Mouse (Mus musculus) retina, embryonic 14.5 days (tissue): ENCODE measurements around the gene Cd248.
"Not testable (repeated sequence)": the region's sequence is repeated elsewhere in the genome, so short reads cannot be mapped to it uniquely, and the experiment has no call there.

Experiments used
- DNase-seq: peaks from one replicate; pipeline ENCODE4 v3.0.0-alpha.2; 2015; ENCODE audit warnings: low spot score

Gene Cd248

GRCm38 (mm10) chr19:5073518-5073917 lies 5.6 kb downstream of the Cd248 start:
- DNase-seq = no peak

- no peak for DNase-seq
Observed at GRCm38 (mm10) chr19:5079279-5079678, 11.4 kb downstream of the Cd248 start.

GRCm38 (mm10) chr19:5082005-5082404 lies 14.1 kb downstream of the Cd248 start:
- no peak for DNase-seq

GRCm38 (mm10) chr19:5082596-5082995 lies 14.7 kb downstream of the Cd248 start:
- DNase-seq = no peak

- DNase-seq = no peak
Observed at GRCm38 (mm10) chr19:5083961-5084833, 16.3 kb downstream of the Cd248 start.

- no peak for DNase-seq
Observed at GRCm38 (mm10) chr19:5084834-5085144, 16.9 kb downstream of the Cd248 start.

- DNase-seq = no peak
Observed at GRCm38 (mm10) chr19:5085145-5085863, 17.4 kb downstream of the Cd248 start, which contains the start of gene Tmem151a. Gene Tmem151a (minus strand): TSS chr19:5085531.

- not testable (repeated sequence) for DNase-seq
Observed at GRCm38 (mm10) chr19:5086533-5086932, 18.7 kb downstream of the Cd248 start.

GRCm38 (mm10) chr19:5087884-5088728 lies 20.2 kb downstream of the Cd248 start, which contains the start of gene Yif1a:
Gene Yif1a (plus strand): TSS chr19:5088538.
- DNase-seq = peak; percentile 99

- no peak for DNase-seq
Observed at GRCm38 (mm10) chr19:5089324-5089723, 21.4 kb downstream of the Cd248 start.

- DNase-seq = no peak
Observed at GRCm38 (mm10) chr19:5092083-5092482, 24.2 kb downstream of the Cd248 start.

- DNase-seq = no peak
Observed at GRCm38 (mm10) chr19:5093481-5094242, 25.8 kb downstream of the Cd248 start.

GRCm38 (mm10) chr19:5094243-5094632 lies 26.4 kb downstream of the Cd248 start:
- peak; percentile 98 for DNase-seq

GRCm38 (mm10) chr19:5094746-5095417 lies 27.0 kb downstream of the Cd248 start:
- DNase-seq = no peak

GRCm38 (mm10) chr19:5095887-5096474 lies 28.1 kb downstream of the Cd248 start:
- peak; percentile 31 for DNase-seq

GRCm38 (mm10) chr19:5097521-5098362 lies 29.9 kb downstream of the Cd248 start:
- DNase-seq = peak; percentile 45

- peak; percentile 78 for DNase-seq
Observed at GRCm38 (mm10) chr19:5098363-5099143, 30.7 kb downstream of the Cd248 start, which contains the start of gene Cnih2. Gene Cnih2 (minus strand): TSS chr19:5098521.

- DNase-seq = no peak
Observed at GRCm38 (mm10) chr19:5106074-5106473, 38.2 kb downstream of the Cd248 start.

GRCm38 (mm10) chr19:5106731-5107191 lies 38.9 kb downstream of the Cd248 start, which contains the start of gene Rab1b:
Gene Rab1b (minus strand): TSS chr19:5107072.
- peak; percentile 99 for DNase-seq
